Mouse (Mus musculus) heart, adult 8-10 months (tissue): Measurements from ENCODE around the gene Mgat5b. TPM values are rescaled to one million over a fixed set of nuclear protein-coding genes. Genes with fewer than 3 reads are reported as not detected.
A peak's percentile ranks its signal among the peaks of the same experiment; 100 is the strongest.

ENCODE experiments used
- DNase-seq: peaks from one replicate; pipeline ENCODE4 v3.0.0; 2022; ENCODE audit warnings: low spot score
- total RNA-seq, 4 experiments: library from RNA; stranded (reverse); gene quantifications; 2 replicates each; pipeline ENCODE4 v1.2.4; 2022

Gene Mgat5b
- total RNA-seq, 4 experiments from 2014 or later = 0.14 to 0.78 (median 0.19) TPM; not detected in 1

GRCm38 (mm10) chr11:116974341-116974740, 55.7 kb downstream of the Mgat5b start:
- no peak for DNase-seq

- no peak for DNase-seq
Observed at GRCm38 (mm10) chr11:116980313-116980712, 61.6 kb downstream of the Mgat5b start.

GRCm38 (mm10) chr11:116982543-116982942, 63.9 kb downstream of the Mgat5b start:
- DNase-seq = no peak

- DNase-seq = no peak
Observed at GRCm38 (mm10) chr11:116985504-116986385, 67.1 kb downstream of the Mgat5b start.

GRCm38 (mm10) chr11:116988131-116988530, 69.5 kb downstream of the Mgat5b start:
- DNase-seq = no peak

- no peak for DNase-seq
Observed at GRCm38 (mm10) chr11:116990231-116990630, 71.6 kb downstream of the Mgat5b start.

- DNase-seq = no peak
Observed at GRCm38 (mm10) chr11:116991410-116991809, 72.7 kb downstream of the Mgat5b start.

- DNase-seq = no peak
Observed at GRCm38 (mm10) chr11:116991964-116992363, 73.3 kb downstream of the Mgat5b start.

- DNase-seq = peak; percentile 19
Observed at GRCm38 (mm10) chr11:116994095-116994582, 75.5 kb downstream of the Mgat5b start.

- no peak for DNase-seq
Observed at GRCm38 (mm10) chr11:116996976-116997375, 78.3 kb downstream of the Mgat5b start.

- DNase-seq = no peak
Observed at GRCm38 (mm10) chr11:116998935-116999334, 80.3 kb downstream of the Mgat5b start.

GRCm38 (mm10) chr11:117000219-117000618, 81.6 kb downstream of the Mgat5b start:
- DNase-seq = no peak

GRCm38 (mm10) chr11:117001789-117002188, 83.1 kb downstream of the Mgat5b start:
- no peak for DNase-seq

GRCm38 (mm10) chr11:117003503-117003902, 84.8 kb downstream of the Mgat5b start:
- DNase-seq = no peak

- DNase-seq = no peak
Observed at GRCm38 (mm10) chr11:117004277-117004676, 85.6 kb downstream of the Mgat5b start.

GRCm38 (mm10) chr11:117017462-117017861, 98.8 kb downstream of the Mgat5b start:
- no peak for DNase-seq

- peak; percentile 33 for DNase-seq
Observed at GRCm38 (mm10) chr11:117018410-117018809, 99.7 kb downstream of the Mgat5b start.

- DNase-seq = no peak
Observed at GRCm38 (mm10) chr11:117021026-117021425, 102.4 kb downstream of the Mgat5b start.

- DNase-seq = no peak
Observed at GRCm38 (mm10) chr11:117023537-117023936, 104.9 kb downstream of the Mgat5b start.

GRCm38 (mm10) chr11:117027681-117028080, 109.0 kb downstream of the Mgat5b start:
- DNase-seq = no peak

- DNase-seq = no peak
Observed at GRCm38 (mm10) chr11:117028861-117029568, 110.4 kb downstream of the Mgat5b start.

GRCm38 (mm10) chr11:117029569-117029955, 110.9 kb downstream of the Mgat5b start:
- DNase-seq = no peak

- DNase-seq = no peak
Observed at GRCm38 (mm10) chr11:117030018-117030417, 111.4 kb downstream of the Mgat5b start.
